24 mouse cellular contexts compared by ENCODE assay signal in the genomic region with DNA sequence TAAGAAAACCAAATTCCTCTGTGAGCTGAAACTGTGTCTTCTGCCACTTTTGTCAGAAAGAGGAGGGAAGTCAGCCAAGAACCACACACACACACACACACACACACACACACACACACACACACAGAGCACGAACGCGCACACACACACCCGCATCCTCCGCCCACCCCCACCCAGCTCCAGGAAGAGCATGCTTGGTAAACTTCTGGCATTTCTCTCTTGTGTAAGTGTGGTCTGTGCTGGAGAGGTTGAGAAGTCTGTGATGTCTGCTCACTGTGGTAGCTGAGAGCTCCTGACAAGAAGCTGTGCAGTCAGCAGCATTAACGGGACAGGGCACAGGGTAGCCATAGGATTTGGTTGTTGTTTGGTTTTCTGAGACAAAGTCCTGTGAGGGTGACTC.
DNase-seq lines count a peak whose midpoint lies in the region; ATAC-seq and TF ChIP-seq lines count a peak whose summit lies in the region.
"Had no signal": no experiment of that assay in that cellular context is flagged by ENCODE, and none has a peak within 500 bp of the region (broad histone marks: within the 10 kb centered on the region; RNA-seq: fewer than 3 reads in every experiment).

No protein-coding gene starts in this region.

- no peaks in the 10 kb centered on the region for H3K9me3 ChIP-seq in lung, embryonic 14.5 days (ENCODE audit: low read depth, low read length)
- H3K9me3 ChIP-seq: forebrain, embryonic 10.5 days; heart, embryonic 10.5 days; heart, embryonic 13.5 days; hindbrain, embryonic 12.5 days; hindbrain, embryonic 15.5 days; intestine, embryonic 15.5 days had no signal

- peak; percentile 18; the same call in 1 of the 2 replicates for ATAC-seq in frontal cortex, adult (ENCODE audit: low TSS enrichment)
- ATAC-seq in lung, embryonic 14.5 days (ENCODE audit: insufficient read depth): peak; percentile 62
- ATAC-seq: forebrain, embryonic 13.5 days; forebrain, embryonic 16.5 days; intestine, embryonic 15.5 days had no signal

- H3K27ac ChIP-seq in lung, embryonic 14.5 days (ENCODE audit: low read depth): no peak overlapping the region
- H3K27ac ChIP-seq: forebrain, embryonic 10.5 days; forebrain, embryonic 13.5 days; heart, adult 2 months; heart, embryonic 10.5 days; heart, embryonic 13.5 days; hindbrain, embryonic 12.5 days; hindbrain, embryonic 15.5 days; intestine, embryonic 15.5 days had no signal

- no peak for TF ChIP-seq POLR2A in lung, adult 2 months (IDR thresholded peaks at IDR 0.05; ENCODE audit: borderline replicate concordance, extremely low read depth, low read depth, low read length)

- WGBS in lung, embryonic 14.5 days: 27% methylated on average over 6 of the region's 6 CpGs
- 35% methylated on average over 6 of the region's 6 CpGs for WGBS in lung, adult 2 months

- no peak for DNase-seq in frontal cortex, adult 2 months (ENCODE audit: extremely low spot score in 1 of 2, low spot score in 1 of 2)
- DNase-seq in lung, embryonic 14.5 days: no peak
- no peak for DNase-seq in lung, adult 2 months
- peak; percentile 59 for DNase-seq in brain, adult 2 months (ENCODE audit: low read depth, low spot score)
- no peak for DNase-seq in natural killer cell, adult 2 months (ENCODE audit: low spot score in 2 of 2)
- DNase-seq: adrenal gland, adult 2 months; adrenal gland, postnatal 14 days; cerebellum, adult 18-20 months; cerebellum, adult 9-10 months; cerebellum, postnatal 14 days; gastrocnemius, postnatal 10 days; gastrocnemius, postnatal 36 days; heart, adult 2 months; heart, postnatal 14 days; heart, postnatal 4 days had no signal

- H3K4me3 ChIP-seq in lung, embryonic 14.5 days (ENCODE audit: low read depth, low read length): no peak overlapping the region
- H3K4me3 ChIP-seq in lung, adult 2 months (replicated peaks; ENCODE audit: extremely low read depth, low read depth, low read length): no peak overlapping the region
- H3K4me3 ChIP-seq: forebrain, embryonic 10.5 days; forebrain, embryonic 13.5 days; heart, adult 2 months; heart, embryonic 10.5 days; heart, embryonic 13.5 days; hindbrain, embryonic 12.5 days; hindbrain, embryonic 15.5 days; intestine, embryonic 15.5 days had no signal

- H3K4me1 ChIP-seq in lung, embryonic 14.5 days (ENCODE audit: insufficient read depth): no peaks in the 10 kb centered on the region
- no peaks in the 10 kb centered on the region for H3K4me1 ChIP-seq in lung, adult 2 months (ENCODE audit: control insufficient read depth, insufficient read depth, low read length)
- H3K4me1 ChIP-seq: intestine, embryonic 15.5 days had no signal

- no peak overlapping the region for H3K9ac ChIP-seq in lung, embryonic 14.5 days
- H3K9ac ChIP-seq: forebrain, embryonic 13.5 days; heart, embryonic 13.5 days; hindbrain, embryonic 12.5 days; hindbrain, embryonic 15.5 days; intestine, embryonic 15.5 days had no signal

- no peaks in the 10 kb centered on the region for H3K27me3 ChIP-seq in lung, embryonic 14.5 days (ENCODE audit: insufficient read depth, low read length)
- H3K27me3 ChIP-seq: intestine, embryonic 15.5 days had no signal

- no peak overlapping the region for H3K4me2 ChIP-seq in lung, embryonic 14.5 days
- H3K4me2 ChIP-seq: forebrain, embryonic 13.5 days; heart, embryonic 13.5 days; hindbrain, embryonic 12.5 days; hindbrain, embryonic 15.5 days; intestine, embryonic 15.5 days had no signal

- no peaks in the 10 kb centered on the region for H3K36me3 ChIP-seq in lung, embryonic 14.5 days (ENCODE audit: insufficient read depth)
- H3K36me3 ChIP-seq: forebrain, embryonic 10.5 days; heart, embryonic 10.5 days; heart, embryonic 13.5 days; hindbrain, embryonic 12.5 days; hindbrain, embryonic 15.5 days; intestine, embryonic 15.5 days had no signal

- TF ChIP-seq CTCF in lung, embryonic 14.5 days (IDR thresholded peaks at IDR 0.05; ENCODE audit: low read depth): no peak
- TF ChIP-seq CTCF in lung, adult 2 months (IDR thresholded peaks at IDR 0.05; ENCODE audit: insufficient read depth, low read length): no peak
